Mouse (Mus musculus) lung, embryonic 15.5 days (tissue): ENCODE measurements at regions not wholly inside any gene's neighbourhood (a gene's known extent, or its start where the extent isn't known, plus 50 kb on each side); places are given as distances from the start of the nearest gene placed in this dataset.

Experiments
- ATAC-seq: fragments of 200-750 bp; cut with Nextera tagmentation; 2 replicates; pipeline ENCODE4 v1.8.0; 2017; ENCODE audit warnings: moderate number of reproducible peaks, borderline replicate concordance; ENCODE audit not compliant: low FRiP score, low TSS enrichment; ENCODE audit errors: extremely low read depth
- H3K27ac ChIP-seq: fragments of 300-500 bp; sonication (generic); 2 replicates; pipeline ENCODE4 v1.5.1; 2015; ENCODE audit warnings: moderate library complexity, mild to moderate bottlenecking, inconsistent platforms
- H3K27me3 ChIP-seq: fragments of 300-500 bp; sonication (generic); 2 replicates; pipeline ENCODE4 v1.6.1; 2015; ENCODE audit warnings: inconsistent platforms
- H3K36me3 ChIP-seq: fragments of 300-500 bp; sonication (generic); 2 replicates; pipeline ENCODE4 v1.6.1; 2015; ENCODE audit warnings: inconsistent platforms
- H3K4me1 ChIP-seq: fragments of 300-500 bp; sonication (generic); 2 replicates; pipeline ENCODE4 v1.6.1; 2015; ENCODE audit warnings: inconsistent platforms
- H3K4me2 ChIP-seq: fragments of 300-500 bp; sonication (generic); 2 replicates; pipeline ENCODE4 v1.6.1; 2015; ENCODE audit warnings: inconsistent platforms, mild to moderate bottlenecking, moderate library complexity
- H3K4me3 ChIP-seq: fragments of 300-500 bp; sonication (generic); 2 replicates; pipeline ENCODE4 v1.5.1; 2015; ENCODE audit warnings: mild to moderate bottlenecking, inconsistent platforms
- H3K9ac ChIP-seq: fragments of 300-500 bp; sonication (generic); 2 replicates; pipeline ENCODE4 v1.6.1; 2015; ENCODE audit warnings: inconsistent platforms
- H3K9me3 ChIP-seq: fragments of 300-500 bp; sonication (generic); 2 replicates; pipeline ENCODE4 v1.6.1; 2016; ENCODE audit warnings: inconsistent platforms
- WGBS: fragments of 180-500 bp; shearing (Covaris S2); methylation state at CpG from one replicate; pipeline ENCODE4 v1.1.7; 2015; 5-methylcytosine and 5-hydroxymethylcytosine counted together

- Histone ChIP-seq H3K27ac (no peak overlapping the region), H3K9ac (no peak overlapping the region), H3K9me3 (no peaks in the 10 kb centered on the region), H3K27me3 (no peaks in the 10 kb centered on the region), H3K4me3 (no peak overlapping the region), H3K36me3 (no peaks in the 10 kb centered on the region), H3K4me2 (no peak overlapping the region), H3K4me1 (no peaks in the 10 kb centered on the region)
- no peak for ATAC-seq
- 31% methylated on average over 5 of the region's 5 CpGs for WGBS
Measured at GRCm38 (mm10) chr12:94509855-94510254, 1182.2 kb upstream of the Flrt2 start.

DNA sequence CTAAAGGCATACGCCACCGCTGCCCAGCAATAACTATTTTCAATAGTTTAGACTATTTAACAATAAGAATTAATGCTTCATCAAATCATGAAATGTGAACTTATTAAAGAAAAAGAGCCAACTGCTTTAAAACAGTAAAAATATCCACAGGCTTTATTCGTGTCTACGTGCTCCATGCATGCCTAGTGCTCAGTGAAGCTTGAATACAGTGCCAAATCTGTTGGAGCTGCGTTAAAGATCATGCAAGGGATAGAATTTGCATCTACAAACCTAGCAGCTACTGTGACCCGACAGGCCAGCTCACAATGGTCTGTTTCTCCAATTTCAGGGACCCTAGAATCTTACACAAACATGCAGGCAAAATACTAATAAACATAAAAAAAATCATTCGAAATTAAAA, 1147.3 kb upstream of the Flrt2 start:
- Histone ChIP-seq H3K4me2 (no peak overlapping the region), H3K4me3 (no peak overlapping the region), H3K9ac (no peak overlapping the region), H3K27me3 (no peaks in the 10 kb centered on the region), H3K36me3 (no peaks in the 10 kb centered on the region), H3K4me1 (no peaks in the 10 kb centered on the region), H3K27ac (no peak overlapping the region), H3K9me3 (no peaks in the 10 kb centered on the region)
- WGBS, result 88% methylated on average over 7 of the region's 7 CpGs
- ATAC-seq, result no peak

DNA sequence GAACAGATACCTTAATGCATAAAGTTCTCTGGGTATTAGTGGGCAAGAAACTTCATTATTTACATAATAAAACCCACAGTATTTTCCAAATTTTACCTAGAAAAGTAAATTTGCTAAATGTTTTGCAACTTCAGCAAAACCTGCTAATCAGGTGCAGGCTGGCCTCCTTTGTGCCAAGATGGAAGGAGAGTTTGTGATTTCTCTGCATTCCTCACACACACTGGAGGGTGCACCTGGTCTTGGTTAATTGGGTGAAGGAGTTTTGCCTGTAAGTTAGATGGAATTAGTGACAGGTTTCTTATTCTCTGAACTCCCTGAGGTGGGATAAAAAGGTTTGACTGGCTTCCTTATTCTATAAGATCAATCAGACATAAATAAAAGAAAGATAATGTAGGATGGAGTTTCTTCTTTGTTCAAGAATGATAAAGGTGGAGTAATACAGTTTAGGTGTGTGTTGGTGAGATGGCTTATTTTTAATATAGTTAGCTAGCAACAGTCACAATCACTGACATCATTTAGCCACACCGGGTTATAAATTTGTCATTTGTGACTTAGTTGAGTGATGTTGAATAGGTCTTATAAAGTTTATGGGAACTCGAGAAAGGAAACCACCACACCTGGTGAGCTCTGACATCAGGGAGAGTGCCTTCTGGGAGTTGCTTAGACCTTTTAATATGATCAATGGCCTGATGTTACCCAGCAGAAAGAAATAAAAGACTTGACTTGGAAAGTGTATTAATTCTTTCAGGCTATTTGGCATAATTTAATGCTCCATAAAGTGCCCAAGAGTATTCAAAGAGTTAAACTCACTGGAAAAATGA, 1131.4 kb upstream of the Flrt2 start:
- Histone ChIP-seq H3K27me3 (no peaks in the 10 kb centered on the region), H3K4me1 (no peaks in the 10 kb centered on the region), H3K27ac (no peak overlapping the region), H3K36me3 (no peaks in the 10 kb centered on the region), H3K9ac (no peak overlapping the region), H3K4me3 (no peak overlapping the region), H3K9me3 (no peaks in the 10 kb centered on the region), H3K4me2 (no peak overlapping the region)
- WGBS, result 72% methylated on average over 2 of the region's 2 CpGs
- no peak for ATAC-seq

- Histone ChIP-seq H3K36me3 (no peaks in the 10 kb centered on the region), H3K4me3 (no peak overlapping the region), H3K4me2 (no peak overlapping the region), H3K27me3 (no peaks in the 10 kb centered on the region), H3K27ac (no peak overlapping the region), H3K9me3 (no peaks in the 10 kb centered on the region), H3K9ac (no peak overlapping the region), H3K4me1 (no peaks in the 10 kb centered on the region)
- WGBS, result 88% methylated on average over 2 of the region's 2 CpGs
- ATAC-seq, result no peak
Measured at GRCm38 (mm10) chr12:94574981-94575380, 1117.0 kb upstream of the Flrt2 start.

GRCm38 (mm10) chr12:94580345-94580744, 1111.7 kb upstream of the Flrt2 start:
- Histone ChIP-seq H3K27me3 (no peaks in the 10 kb centered on the region), H3K4me3 (no peak overlapping the region), H3K9ac (no peak overlapping the region), H3K4me2 (no peak overlapping the region), H3K4me1 (no peaks in the 10 kb centered on the region), H3K9me3 (no peaks in the 10 kb centered on the region), H3K27ac (no peak overlapping the region), H3K36me3 (no peaks in the 10 kb centered on the region)
- no peak for ATAC-seq
- WGBS, result 34% methylated on average over 4 of the region's 4 CpGs

DNA sequence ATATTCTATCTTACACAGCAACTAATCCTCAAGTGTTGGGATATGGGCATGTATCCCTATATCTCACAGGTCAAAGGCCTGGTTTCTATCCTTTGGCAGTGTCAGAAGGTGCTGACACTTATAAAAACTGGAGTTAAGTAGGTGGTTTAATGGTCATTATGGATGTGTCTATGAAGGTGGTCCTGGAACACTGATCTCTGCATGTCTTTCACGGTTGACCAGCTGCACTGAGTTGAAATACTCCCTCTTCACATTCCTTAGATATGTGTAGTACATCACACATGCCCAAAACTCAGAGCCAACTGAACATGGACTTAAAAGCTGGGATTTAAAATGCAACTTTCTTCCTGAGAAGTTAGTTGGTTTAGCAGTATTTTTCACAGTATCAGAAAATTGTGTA, 1107.7 kb upstream of the Flrt2 start:
- H3K27me3 ChIP-seq, result no peaks in the 10 kb centered on the region
- no peaks in the 10 kb centered on the region for H3K36me3 ChIP-seq
- no peak overlapping the region for H3K27ac ChIP-seq
- no peak overlapping the region for H3K4me3 ChIP-seq
- H3K9me3 ChIP-seq, result no peaks in the 10 kb centered on the region
- no peak overlapping the region for H3K4me2 ChIP-seq
- H3K9ac ChIP-seq, result no peak overlapping the region
- peaks cover 6% of the 10 kb centered on the region for H3K4me1 ChIP-seq
- no peak for ATAC-seq
- WGBS, result 32% methylated on average over 1 of the region's 1 CpGs

GRCm38 (mm10) chr12:94587031-94587430, 1105.0 kb upstream of the Flrt2 start:
- no peak for ATAC-seq
- no peak overlapping the region for H3K4me2 ChIP-seq
- WGBS, result 59% methylated on average over 4 of the region's 4 CpGs
- H3K36me3 ChIP-seq, result no peaks in the 10 kb centered on the region
- no peak overlapping the region for H3K9ac ChIP-seq
- H3K27me3 ChIP-seq, result no peaks in the 10 kb centered on the region
- no peak overlapping the region for H3K27ac ChIP-seq
- peaks cover 6% of the 10 kb centered on the region for H3K4me1 ChIP-seq
- H3K9me3 ChIP-seq, result no peaks in the 10 kb centered on the region
- H3K4me3 ChIP-seq, result no peak overlapping the region

- H3K27me3 ChIP-seq, result no peaks in the 10 kb centered on the region
- peak; percentile 77; the same call in 1 of the 2 replicates for ATAC-seq
- H3K4me3 ChIP-seq, result no peak overlapping the region
- peak overlapping the region; percentile 31; the same call in 1 of the 2 replicates for H3K27ac ChIP-seq
- H3K4me1 ChIP-seq, result peaks cover 6% of the 10 kb centered on the region
- H3K4me2 ChIP-seq, result peak overlapping the region; percentile 15; the same call in 1 of the 2 replicates
- no peak overlapping the region for H3K9ac ChIP-seq
- H3K9me3 ChIP-seq, result no peaks in the 10 kb centered on the region
- WGBS, result 10% methylated on average over 4 of the region's 4 CpGs
- H3K36me3 ChIP-seq, result no peaks in the 10 kb centered on the region
Measured at GRCm38 (mm10) chr12:94588599-94588998, 1103.4 kb upstream of the Flrt2 start.

DNA sequence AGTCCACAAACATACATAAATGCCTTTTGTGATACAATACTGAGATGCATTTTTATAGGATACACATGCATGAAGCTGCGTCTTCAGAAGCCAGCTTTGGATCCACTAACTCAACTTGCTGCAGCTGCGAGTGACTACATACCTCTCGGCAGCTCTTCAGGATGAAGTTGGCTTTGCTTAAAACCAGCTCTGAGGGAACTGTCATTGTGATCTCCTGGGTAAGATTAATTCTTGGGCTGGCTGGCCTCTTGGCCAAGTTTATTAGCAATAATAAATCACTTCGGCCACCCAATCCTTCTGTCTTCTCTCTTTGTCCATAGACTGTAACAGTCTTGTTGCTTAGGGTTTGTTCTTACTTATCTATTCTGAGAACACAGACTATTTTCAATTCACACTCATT, 1103.0 kb upstream of the Flrt2 start:
- H3K9me3 ChIP-seq, result no peaks in the 10 kb centered on the region
- no peaks in the 10 kb centered on the region for H3K36me3 ChIP-seq
- 26% methylated on average over 4 of the region's 4 CpGs for WGBS
- ATAC-seq, result peak; percentile 35; the same call in 1 of the 2 replicates
- peaks cover 6% of the 10 kb centered on the region for H3K4me1 ChIP-seq
- H3K4me3 ChIP-seq, result no peak overlapping the region
- peak overlapping the region; percentile 15; the same call in 1 of the 2 replicates for H3K4me2 ChIP-seq
- no peak overlapping the region for H3K9ac ChIP-seq
- no peaks in the 10 kb centered on the region for H3K27me3 ChIP-seq
- peak overlapping the region; percentile 31; the same call in 1 of the 2 replicates for H3K27ac ChIP-seq

GRCm38 (mm10) chr12:94605566-94605965, 1086.5 kb upstream of the Flrt2 start:
- WGBS, result 55% methylated on average over 1 of the region's 1 CpGs
- no peak for ATAC-seq

GRCm38 (mm10) chr12:94636555-94636954, 1055.5 kb upstream of the Flrt2 start:
- no peak overlapping the region for H3K27ac ChIP-seq
- H3K4me2 ChIP-seq, result no peak overlapping the region
- no peak for ATAC-seq
- H3K9ac ChIP-seq, result no peak overlapping the region
- H3K9me3 ChIP-seq, result no peaks in the 10 kb centered on the region
- no peaks in the 10 kb centered on the region for H3K27me3 ChIP-seq
- 69% methylated on average over 1 of the region's 1 CpGs for WGBS
- H3K36me3 ChIP-seq, result no peaks in the 10 kb centered on the region
- H3K4me1 ChIP-seq, result no peaks in the 10 kb centered on the region
- H3K4me3 ChIP-seq, result no peak overlapping the region

More at GRCm38 (mm10) chr12:94605566-94605965, 1086.5 kb upstream of the Flrt2 start:
- no peaks in the 10 kb centered on the region for H3K27me3 ChIP-seq
- no peak overlapping the region for H3K4me2 ChIP-seq
- H3K27ac ChIP-seq, result no peak overlapping the region
- no peaks in the 10 kb centered on the region for H3K36me3 ChIP-seq
- H3K9ac ChIP-seq, result no peak overlapping the region
- no peaks in the 10 kb centered on the region for H3K9me3 ChIP-seq
- no peaks in the 10 kb centered on the region for H3K4me1 ChIP-seq
- H3K4me3 ChIP-seq, result no peak overlapping the region

DNA sequence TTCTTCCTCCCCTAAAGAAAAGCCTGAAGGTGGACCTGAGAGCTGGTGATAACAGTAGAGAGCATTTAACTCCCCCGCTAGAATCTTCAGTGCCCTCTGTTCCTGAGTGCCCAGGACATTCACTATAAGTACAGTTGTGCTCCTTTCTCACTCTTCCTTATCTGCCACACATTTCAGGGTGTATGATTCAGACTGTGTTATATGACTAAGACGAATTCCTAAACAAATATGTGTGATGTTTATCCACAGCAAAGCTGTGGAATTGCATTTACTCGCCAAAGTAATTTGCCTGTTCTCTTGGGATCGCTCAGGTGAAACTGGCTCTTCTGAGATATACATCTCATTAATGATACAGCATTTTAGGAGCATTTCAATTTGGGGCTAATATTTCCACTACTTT, 1051.9 kb upstream of the Flrt2 start:
- Histone ChIP-seq H3K36me3 (no peaks in the 10 kb centered on the region), H3K4me2 (no peak overlapping the region), H3K4me1 (no peaks in the 10 kb centered on the region), H3K27ac (no peak overlapping the region), H3K4me3 (no peak overlapping the region), H3K9ac (no peak overlapping the region), H3K27me3 (no peaks in the 10 kb centered on the region), H3K9me3 (no peaks in the 10 kb centered on the region)
- no peak for ATAC-seq
- WGBS, result 63% methylated on average over 4 of the region's 4 CpGs
